Mouse (Mus musculus) embryonic facial prominence, embryonic 15.5 days (tissue): ENCODE data around the gene Hist1h2ap. TPM values are rescaled to one million over a fixed set of nuclear protein-coding genes. Genes with fewer than 3 reads are reported as not detected.

Experiments
- microRNA-seq: library from miRNA; unstranded; fragments of <30 nt; microRNA quantifications from one replicate; pipeline ENCODE4, GENCODE M21; 2016; ENCODE audit warnings: borderline number of aligned reads
- polyA plus RNA-seq: library from polyadenylated mRNA; unstranded; fragments of >200 nt; fragmentation: Nextera tagmentation; extraction: Ambion mirVana; gene quantifications from 2 replicates; pipeline ENCODE4 v1.2.1, GENCODE M21; 2015

Gene Hist1h2ap
- polyA plus RNA-seq, 1 experiment from 2014 or later: 2,761 TPM

Small RNAs within 50 kb of the gene (microRNA-seq; reads per million reads assigned to microRNA genes)
- gene Gm19658 (not detected), gene Gm44346 (not detected), gene Gm44466 (not detected)

Other genes with a start within 250 kb of the Hist1h2ap start
- gene Olfr1362, start 219.5 kb downstream of the Hist1h2ap start, polyA plus RNA-seq: 0.13 TPM in 1 of 2 replicates, not detected in the other
- gene Olfr11, start 191.0 kb downstream of the Hist1h2ap start, polyA plus RNA-seq: not detected in 2 replicates
- 0.48 and 0.68 TPM in 2 replicates for gene Olfr1361, start 170.1 kb downstream of the Hist1h2ap start, polyA plus RNA-seq
- not detected in 2 replicates for gene Olfr1360, start 156.1 kb downstream of the Hist1h2ap start, polyA plus RNA-seq
- 0.05 and 0.27 TPM in 2 replicates for gene Olfr1359, start 135.4 kb downstream of the Hist1h2ap start, polyA plus RNA-seq
- gene Hist1h2bl, start 117.4 kb downstream of the Hist1h2ap start, polyA plus RNA-seq: 0.60 and 2.0 TPM in 2 replicates
- gene Hist1h2ai, start 117.1 kb downstream of the Hist1h2ap start, polyA plus RNA-seq: 6.9 and 13.7 TPM in 2 replicates
- gene Hist1h3h, start 115.8 kb downstream of the Hist1h2ap start, polyA plus RNA-seq: 6.6 and 7.1 TPM in 2 replicates
- gene Hist1h2bm, start 111.5 kb downstream of the Hist1h2ap start, polyA plus RNA-seq: 1.8 and 4.1 TPM in 2 replicates
- 1.7 and 1.9 TPM in 2 replicates for gene Hist1h4j, start 98.4 kb downstream of the Hist1h2ap start, polyA plus RNA-seq
- gene Hist1h4k, start 83.0 kb downstream of the Hist1h2ap start, polyA plus RNA-seq: 1.5 and 2.9 TPM in 2 replicates
- 16.1 and 25.2 TPM in 2 replicates for gene Hist1h2ak, start 79.7 kb downstream of the Hist1h2ap start, polyA plus RNA-seq
- 3.4 and 3.6 TPM in 2 replicates for gene Hist1h2bn, start 79.4 kb downstream of the Hist1h2ap start, polyA plus RNA-seq
- gene Hist1h1b, start 52.9 kb downstream of the Hist1h2ap start, polyA plus RNA-seq: 16.8 and 19.6 TPM in 2 replicates
- gene Hist1h3i, start 50.1 kb downstream of the Hist1h2ap start, polyA plus RNA-seq: 86.2 and 99.0 TPM in 2 replicates
- 2.5 and 10.7 TPM in 2 replicates for gene Hist1h2an, start 46.3 kb downstream of the Hist1h2ap start, polyA plus RNA-seq
- 1.0 and 2.8 TPM in 2 replicates for gene Hist1h2bp, start 46.0 kb downstream of the Hist1h2ap start, polyA plus RNA-seq
- 12.0 and 14.0 TPM in 2 replicates for gene Hist1h2bq, start 23.3 kb downstream of the Hist1h2ap start, polyA plus RNA-seq
- gene Hist1h2ao, start 23.0 kb downstream of the Hist1h2ap start, polyA plus RNA-seq: not detected in 2 replicates
- gene Hist1h4m, start 21.8 kb downstream of the Hist1h2ap start, polyA plus RNA-seq: not detected in 2 replicates
- gene Hist1h4n, start 1.3 kb downstream of the Hist1h2ap start, polyA plus RNA-seq: 10.7 and 11.9 TPM in 2 replicates
- gene Hist1h2br, start 236 bp upstream of the Hist1h2ap start, polyA plus RNA-seq: 14.2 and 14.7 TPM in 2 replicates
- gene Zfp184, start 111.6 kb upstream of the Hist1h2ap start, polyA plus RNA-seq: 7.7 and 9.0 TPM in 2 replicates
- 0.29 TPM in 2 replicates for gene Pom121l2, start 147.7 kb upstream of the Hist1h2ap start, polyA plus RNA-seq
- gene Prss16, start 176.2 kb upstream of the Hist1h2ap start, polyA plus RNA-seq: 1.2 and 1.8 TPM in 2 replicates
- gene Hist1h2ah, start 202.1 kb upstream of the Hist1h2ap start, polyA plus RNA-seq: 2.8 and 17.2 TPM in 2 replicates
- 3.1 and 4.0 TPM in 2 replicates for gene Hist1h2bk, start 202.4 kb upstream of the Hist1h2ap start, polyA plus RNA-seq
- gene Hist1h4i, start 207.9 kb upstream of the Hist1h2ap start, polyA plus RNA-seq: 17.5 and 20.6 TPM in 2 replicates
- gene Hist1h2ag, start 209.4 kb upstream of the Hist1h2ap start, polyA plus RNA-seq: 33.6 and 33.8 TPM in 2 replicates
- gene Hist1h2bj, start 209.7 kb upstream of the Hist1h2ap start, polyA plus RNA-seq: 5.7 and 6.9 TPM in 2 replicates